Mouse (Mus musculus) lung, adult 2 months (tissue): ENCODE measurements at regions not wholly inside any gene's neighbourhood (a gene's known extent, or its start where the extent isn't known, plus 50 kb on each side); places are given as distances from the start of the nearest gene placed in this dataset.

Experiments
- CTCF ChIP-seq: fragments of 200-500 bp; IDR thresholded peaks from 2 replicates; pipeline ENCODE4 v1.5.1; 2011; ENCODE audit warnings: mild to moderate bottlenecking, low read length, control low read depth; ENCODE audit not compliant: insufficient read depth
- POLR2A ChIP-seq: fragments of 200-500 bp; IDR thresholded peaks from 2 replicates; pipeline ENCODE4 v1.6.1; 2011; ENCODE audit warnings: low read depth, mild to moderate bottlenecking, control low read depth, low read length, borderline replicate concordance; ENCODE audit errors: extremely low read depth

DNA sequence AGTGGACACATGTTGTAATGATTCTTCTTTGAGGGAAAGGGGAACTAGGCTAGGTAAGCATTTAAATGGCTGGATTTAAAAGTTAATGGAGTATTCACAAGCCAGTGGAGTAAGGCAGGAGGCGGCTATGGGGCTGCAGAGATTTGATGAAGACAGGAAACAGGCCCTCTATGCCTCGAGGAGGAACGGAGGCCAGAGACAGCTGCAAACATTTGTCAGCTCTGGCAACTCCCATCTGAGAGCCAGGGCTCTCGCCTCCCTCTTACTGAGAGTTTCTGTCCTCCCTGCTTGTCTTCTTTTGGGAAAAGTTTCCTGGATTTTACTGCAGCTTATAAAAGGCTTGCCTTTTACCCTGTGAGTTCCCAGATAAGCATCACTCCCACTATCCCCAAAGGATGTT, 134.9 kb upstream of the Tas2r119 start:
- no peak for TF ChIP-seq CTCF
- TF ChIP-seq POLR2A, result no peak
